Mouse (Mus musculus) liver, embryonic 16.5 days (tissue): ENCODE results near the gene Nmu. TPM values are rescaled to one million over a fixed set of nuclear protein-coding genes. Genes with fewer than 3 reads are reported as not detected.
A peak's percentile ranks its signal among the peaks of the same experiment; 100 is the strongest.

Experiments
- ATAC-seq: fragments of 200-750 bp; cut with Nextera tagmentation; 2 replicates; pipeline ENCODE4 v1.8.0; 2017; ENCODE audit warnings: low read depth, mild to moderate bottlenecking, moderate number of reproducible peaks, moderate library complexity
- H3K27ac ChIP-seq: fragments of 300-500 bp; sonication (generic); 2 replicates; pipeline ENCODE4 v1.5.1; 2014; ENCODE audit warnings: mild to moderate bottlenecking, low read length
- H3K27me3 ChIP-seq: fragments of 300-500 bp; sonication (generic); 2 replicates; pipeline ENCODE4 v1.6.1; 2014; ENCODE audit warnings: low read depth, low read length, mixed read lengths; ENCODE audit not compliant: control insufficient read depth, insufficient read depth
- H3K36me3 ChIP-seq: fragments of 300-500 bp; sonication (generic); 2 replicates; pipeline ENCODE4 v1.6.1; 2014; ENCODE audit warnings: mild to moderate bottlenecking; ENCODE audit not compliant: control insufficient read depth, insufficient read depth
- H3K4me1 ChIP-seq: fragments of 300-500 bp; sonication (generic); 2 replicates; pipeline ENCODE4 v1.6.1; 2014; ENCODE audit warnings: low read depth, low read length, mixed read lengths; ENCODE audit not compliant: control insufficient read depth
- H3K4me2 ChIP-seq: fragments of 300-500 bp; sonication (generic); 2 replicates; pipeline ENCODE4 v1.6.1; 2014; ENCODE audit warnings: low read depth, low read length, mixed read lengths
- H3K4me3 ChIP-seq: fragments of 300-500 bp; sonication (generic); 2 replicates; pipeline ENCODE4 v1.5.1; 2014; ENCODE audit warnings: low read depth, mild to moderate bottlenecking, low read length
- H3K9ac ChIP-seq: fragments of 300-500 bp; sonication (generic); 2 replicates; pipeline ENCODE4 v1.6.1; 2014; ENCODE audit warnings: low read depth, low read length
- H3K9me3 ChIP-seq: fragments of 300-500 bp; sonication (generic); replicated peaks from 2 replicates; pipeline ENCODE4 v1.6.1; 2016; ENCODE audit warnings: low read length; ENCODE audit not compliant: control insufficient read depth
- WGBS: fragments of 180-500 bp; shearing (Covaris S2); extraction: QIAGEN DNeasy Blood & Tissue Kit; methylation state at CpG from one replicate; pipeline ENCODE4 v1.1.7; 2014; ENCODE audit not compliant: insufficient replicate concordance; 5-methylcytosine and 5-hydroxymethylcytosine counted together
- polyA plus RNA-seq: library from polyadenylated mRNA; unstranded; fragments of >200 nt; fragmentation: Nextera tagmentation; extraction: Ambion mirVana; gene quantifications from 2 replicates; pipeline ENCODE4 v1.2.1, GENCODE M21; 2015

The Nmu gene
- polyA plus RNA-seq, 1 experiment from 2014 or later = not detected

- peak; percentile 82 for ATAC-seq
- Histone ChIP-seq H3K4me2 (peak overlapping the region; percentile 83), H3K27me3 (peaks cover 16% of the 10 kb centered on the region), H3K27ac (peak overlapping the region; percentile 81), H3K9me3 (no peaks in the 10 kb centered on the region), H3K9ac (peak overlapping the region; percentile 74), H3K4me3 (peak overlapping the region; percentile 80), H3K36me3 (no peaks in the 10 kb centered on the region), H3K4me1 (peaks cover 6% of the 10 kb centered on the region)
- WGBS = under 1% methylated on average over 60 of the region's 100 CpGs
Measured at GRCm38 (mm10) chr5:76303745-76304451, 59.7 kb downstream of the Nmu start.

- ATAC-seq = no peak
- peak overlapping the region; percentile 74 for H3K9ac ChIP-seq
- peaks cover 16% of the 10 kb centered on the region for H3K27me3 ChIP-seq
- peak overlapping the region; percentile 61; the same call in 1 of the 2 replicates for H3K27ac ChIP-seq
- peak overlapping the region; percentile 80 for H3K4me3 ChIP-seq
- H3K36me3 ChIP-seq = no peaks in the 10 kb centered on the region
- H3K4me1 ChIP-seq = peaks cover 6% of the 10 kb centered on the region
- H3K9me3 ChIP-seq = no peaks in the 10 kb centered on the region
- peak overlapping the region; percentile 83 for H3K4me2 ChIP-seq
- 5% methylated on average over 11 of the region's 11 CpGs for WGBS
Measured at GRCm38 (mm10) chr5:76303379-76303744, 60.2 kb downstream of the Nmu start.

- no peak for ATAC-seq
- Histone ChIP-seq H3K9ac (no peak overlapping the region), H3K4me1 (peaks cover 6% of the 10 kb centered on the region), H3K27ac (no peak overlapping the region), H3K4me3 (no peak overlapping the region), H3K9me3 (no peaks in the 10 kb centered on the region), H3K4me2 (no peak overlapping the region), H3K36me3 (no peaks in the 10 kb centered on the region), H3K27me3 (peaks cover 16% of the 10 kb centered on the region)
- 64% methylated on average over 2 of the region's 2 CpGs for WGBS
Measured at GRCm38 (mm10) chr5:76302009-76302408, 61.6 kb downstream of the Nmu start.

GRCm38 (mm10) chr5:76289234-76289691, 74.3 kb downstream of the Nmu start:
- no peak overlapping the region for H3K4me3 ChIP-seq
- H3K4me1 ChIP-seq = peaks cover 3% of the 10 kb centered on the region; the same call in 1 of the 2 replicates
- no peak overlapping the region for H3K9ac ChIP-seq
- H3K27me3 ChIP-seq = no peaks in the 10 kb centered on the region
- H3K9me3 ChIP-seq = no peaks in the 10 kb centered on the region
- ATAC-seq = no peak
- no peaks in the 10 kb centered on the region for H3K36me3 ChIP-seq
- WGBS = 71% methylated on average over 8 of the region's 8 CpGs
- no peak overlapping the region for H3K27ac ChIP-seq
- no peak overlapping the region for H3K4me2 ChIP-seq

- Histone ChIP-seq H3K9me3 (no peaks in the 10 kb centered on the region), H3K4me3 (no peak overlapping the region), H3K27ac (no peak overlapping the region), H3K36me3 (no peaks in the 10 kb centered on the region), H3K9ac (no peak overlapping the region), H3K27me3 (no peaks in the 10 kb centered on the region), H3K4me2 (no peak overlapping the region), H3K4me1 (peaks cover 3% of the 10 kb centered on the region; the same call in 1 of the 2 replicates)
- 74% methylated on average over 3 of the region's 3 CpGs for WGBS
- no peak for ATAC-seq
Measured at GRCm38 (mm10) chr5:76288256-76288655, 75.3 kb downstream of the Nmu start.

- H3K27ac ChIP-seq = no peak overlapping the region
- ATAC-seq = no peak
- H3K4me2 ChIP-seq = no peak overlapping the region
- H3K4me1 ChIP-seq = peaks cover 3% of the 10 kb centered on the region; the same call in 1 of the 2 replicates
- H3K27me3 ChIP-seq = no peaks in the 10 kb centered on the region
- H3K36me3 ChIP-seq = no peaks in the 10 kb centered on the region
- WGBS = 50% methylated on average over 5 of the region's 5 CpGs
- H3K9me3 ChIP-seq = no peaks in the 10 kb centered on the region
- H3K4me3 ChIP-seq = no peak overlapping the region
- H3K9ac ChIP-seq = no peak overlapping the region
Measured at GRCm38 (mm10) chr5:76287062-76287461, 76.5 kb downstream of the Nmu start.

GRCm38 (mm10) chr5:76285699-76286098, 77.9 kb downstream of the Nmu start:
- Histone ChIP-seq H3K4me2 (no peak overlapping the region), H3K9me3 (no peaks in the 10 kb centered on the region), H3K27ac (no peak overlapping the region), H3K9ac (no peak overlapping the region), H3K36me3 (no peaks in the 10 kb centered on the region), H3K27me3 (no peaks in the 10 kb centered on the region), H3K4me1 (peaks cover 3% of the 10 kb centered on the region; the same call in 1 of the 2 replicates), H3K4me3 (no peak overlapping the region)
- 79% methylated on average over 4 of the region's 4 CpGs for WGBS
- no peak for ATAC-seq

- Histone ChIP-seq H3K36me3 (no peaks in the 10 kb centered on the region), H3K4me2 (no peak overlapping the region), H3K27ac (no peak overlapping the region), H3K9me3 (no peaks in the 10 kb centered on the region), H3K4me1 (peaks cover 3% of the 10 kb centered on the region; the same call in 1 of the 2 replicates), H3K4me3 (no peak overlapping the region), H3K9ac (no peak overlapping the region), H3K27me3 (no peaks in the 10 kb centered on the region)
- 19% methylated on average over 1 of the region's 1 CpGs for WGBS
- peak; percentile 62; the same call in 1 of the 2 replicates for ATAC-seq
Measured at GRCm38 (mm10) chr5:76283890-76284289, 79.7 kb downstream of the Nmu start.
